Mouse (Mus musculus) embryo, embryonic 11.5 days (tissue): Measurements from ENCODE around the gene Sugct.

Experiments
- DNase-seq: peaks from one replicate; pipeline ENCODE4 v3.0.0-alpha.2; 2012; ENCODE audit warnings: low read depth, low spot score

Gene Sugct

GRCm38 (mm10) chr13:17296460-17296859, 398.9 kb downstream of the Sugct start:
- no peak for DNase-seq

- no peak for DNase-seq
Measured at GRCm38 (mm10) chr13:17291057-17291456, 404.3 kb downstream of the Sugct start.

- DNase-seq: no peak
Measured at GRCm38 (mm10) chr13:17288377-17288776, 407.0 kb downstream of the Sugct start.

- DNase-seq: no peak
Measured at GRCm38 (mm10) chr13:17245936-17246335, 449.4 kb downstream of the Sugct start.

GRCm38 (mm10) chr13:17216524-17216923, 478.8 kb downstream of the Sugct start:
- no peak for DNase-seq

- no peak for DNase-seq
Measured at GRCm38 (mm10) chr13:17212681-17213080, 482.7 kb downstream of the Sugct start.

GRCm38 (mm10) chr13:17190180-17190762, 505.1 kb downstream of the Sugct start:
- no peak for DNase-seq

GRCm38 (mm10) chr13:17185253-17185652, 510.1 kb downstream of the Sugct start:
- DNase-seq: peak; percentile 42

- DNase-seq: no peak
Measured at GRCm38 (mm10) chr13:17165917-17166316, 529.4 kb downstream of the Sugct start.

- no peak for DNase-seq
Measured at GRCm38 (mm10) chr13:17164721-17165120, 530.6 kb downstream of the Sugct start.

GRCm38 (mm10) chr13:17146441-17146992, 548.8 kb downstream of the Sugct start:
- no peak for DNase-seq

GRCm38 (mm10) chr13:17116073-17116472, 579.3 kb downstream of the Sugct start:
- no peak for DNase-seq

GRCm38 (mm10) chr13:17102372-17102771, 593.0 kb downstream of the Sugct start:
- DNase-seq: no peak

GRCm38 (mm10) chr13:17086547-17086946, 608.8 kb downstream of the Sugct start:
- DNase-seq: no peak

- DNase-seq: no peak
Measured at GRCm38 (mm10) chr13:17086146-17086545, 609.2 kb downstream of the Sugct start.

- no peak for DNase-seq
Measured at GRCm38 (mm10) chr13:17084946-17085852, 610.2 kb downstream of the Sugct start.

- DNase-seq: no peak
Measured at GRCm38 (mm10) chr13:17081618-17082017, 613.7 kb downstream of the Sugct start.

- DNase-seq: no peak
Measured at GRCm38 (mm10) chr13:17065552-17065951, 629.8 kb downstream of the Sugct start.

GRCm38 (mm10) chr13:17056650-17057049, 638.7 kb downstream of the Sugct start:
- DNase-seq: no peak

GRCm38 (mm10) chr13:17043426-17044224, 651.7 kb downstream of the Sugct start:
- no peak for DNase-seq

- DNase-seq: no peak
Measured at GRCm38 (mm10) chr13:17042332-17042731, 653.0 kb downstream of the Sugct start.

GRCm38 (mm10) chr13:17039727-17040126, 655.6 kb downstream of the Sugct start:
- no peak for DNase-seq
